Mouse (Mus musculus): ENCODE data around the gene Eif4g3. TPM values are rescaled to one million over a fixed set of nuclear protein-coding genes. Genes with fewer than 3 reads are reported as not detected.

Gene Eif4g3
- polyA plus RNA-seq, 1 experiment from 2014 or later = 33.6 TPM

DNA sequence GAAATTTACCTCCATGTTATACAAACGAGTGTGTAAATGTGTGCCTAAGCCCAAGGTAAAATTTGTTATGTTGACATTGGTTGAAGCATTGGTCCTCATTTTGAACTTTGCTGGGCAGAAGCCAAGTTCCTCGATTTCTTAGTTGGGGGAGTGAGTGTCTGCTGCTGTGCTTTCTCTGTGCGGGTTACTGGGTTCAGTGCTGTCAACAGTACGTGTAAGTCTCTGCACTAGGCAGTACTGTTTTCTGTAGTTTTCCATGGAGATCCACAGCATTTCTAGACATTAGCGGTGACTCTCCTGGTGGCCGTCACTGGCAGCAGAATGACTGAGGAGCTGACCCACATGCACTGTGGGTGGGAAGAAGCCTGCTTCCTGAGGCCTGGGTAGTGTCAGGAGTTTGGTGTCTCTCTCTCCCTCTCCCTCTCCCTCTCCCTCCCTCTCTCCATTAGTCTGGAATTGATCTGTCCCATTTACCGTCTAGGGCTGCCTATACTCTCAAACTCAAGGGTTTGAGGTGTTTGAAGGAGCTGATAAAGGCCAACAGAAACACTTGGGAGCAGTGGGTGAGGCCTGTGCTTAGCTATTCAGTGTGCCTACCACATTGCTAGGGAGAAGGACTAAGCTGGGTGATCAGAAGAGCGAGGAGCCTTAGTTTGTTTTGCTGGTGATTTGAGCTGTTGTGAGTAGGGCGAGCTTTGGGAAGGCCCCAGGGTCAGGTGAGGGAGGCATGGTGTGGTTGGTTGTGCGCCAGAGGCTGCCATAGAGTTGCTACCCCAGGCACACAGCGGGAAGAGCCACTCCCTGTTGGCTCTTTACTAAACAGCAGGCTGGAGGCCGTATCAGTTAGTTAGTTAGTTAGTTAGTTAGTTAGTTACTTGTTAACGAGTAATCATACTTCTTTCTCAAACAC is 45.8 kb downstream of the Eif4g3 start:
- H3K4me1 ChIP-seq (ENCODE audit: control insufficient read depth, insufficient read depth, low read length) = peaks cover 14% of the 10 kb centered on the region
- 0 out of 2 replicates have a peak overlapping the region, but pooled peaks have one; percentile 39 for H3K9ac ChIP-seq (ENCODE audit: low read depth, low read length)
- no peak overlapping the region for H3K4me2 ChIP-seq
- WGBS (ENCODE audit: insufficient replicate concordance) = 58% methylated on average over 13 of the region's 13 CpGs
- ATAC-seq (replicated peaks; ENCODE audit: insufficient number of reproducible peaks, low FRiP score, low TSS enrichment) = no peak
- no peak overlapping the region for H3K4me3 ChIP-seq (ENCODE audit: low read depth, low read length)
- H3K36me3 ChIP-seq (ENCODE audit: control insufficient read depth, insufficient read depth, low read length) = 0 out of 2 replicates have a peak, but pooled peaks cover 3% of the 10 kb centered on the region
- no peaks in the 10 kb centered on the region for H3K9me3 ChIP-seq (replicated peaks; ENCODE audit: control insufficient read depth, low read length)
- no peaks in the 10 kb centered on the region for H3K27me3 ChIP-seq (ENCODE audit: control insufficient read depth, insufficient read depth, low read length)
- H3K27ac ChIP-seq (ENCODE audit: low read depth, low read length) = peak overlapping the region; percentile 71

DNA sequence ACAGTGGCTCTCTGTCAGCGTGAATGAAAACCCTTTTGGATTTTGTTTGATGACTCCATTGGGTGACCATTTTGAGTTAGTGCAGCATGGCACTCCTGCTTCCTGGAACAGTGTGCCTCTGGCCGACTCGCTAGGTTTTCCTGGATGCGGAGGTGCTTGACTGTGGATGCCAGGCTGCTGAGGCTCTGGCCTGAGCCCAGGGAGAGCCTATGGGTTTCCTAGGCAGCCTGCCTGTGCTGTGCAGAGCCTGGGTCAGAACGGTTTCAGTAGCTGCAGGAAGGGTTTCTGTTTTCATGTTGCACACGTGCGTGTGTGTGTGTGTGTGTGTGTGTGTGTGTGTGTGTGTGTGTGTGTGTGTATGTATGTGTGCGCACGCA is 46.4 kb downstream of the Eif4g3 start:
- ATAC-seq (replicated peaks; ENCODE audit: insufficient number of reproducible peaks, low FRiP score, low TSS enrichment) = no peak
- 81% methylated on average over 9 of the region's 9 CpGs for WGBS (ENCODE audit: insufficient replicate concordance)

DNA sequence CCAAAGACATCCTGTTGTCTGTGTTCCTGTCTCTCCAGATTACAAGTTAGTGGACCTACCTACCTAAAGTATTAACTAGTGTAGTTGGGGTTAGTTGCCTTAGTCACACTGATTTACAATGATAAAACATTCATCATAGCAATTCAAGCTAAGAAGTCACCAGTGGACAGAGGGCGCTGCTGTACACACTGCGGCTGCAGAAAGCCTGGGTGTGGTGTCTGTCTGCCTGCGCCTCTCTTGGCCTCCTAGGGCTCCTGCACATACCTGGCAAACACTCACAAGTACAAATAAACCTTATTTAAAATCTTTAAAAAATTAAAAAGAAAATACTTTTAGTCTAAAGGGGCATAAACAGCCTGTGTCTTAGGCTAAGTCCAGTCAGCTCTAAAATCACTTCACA is 47.8 kb downstream of the Eif4g3 start:
- no peak overlapping the region for H3K4me3 ChIP-seq (ENCODE audit: low read depth, low read length)
- ATAC-seq (replicated peaks; ENCODE audit: insufficient number of reproducible peaks, low FRiP score, low TSS enrichment) = no peak
- no peak overlapping the region for H3K9ac ChIP-seq (ENCODE audit: low read depth, low read length)
- peaks cover 8% of the 10 kb centered on the region for H3K36me3 ChIP-seq (ENCODE audit: control insufficient read depth, insufficient read depth, low read length)
- WGBS (ENCODE audit: insufficient replicate concordance) = 87% methylated on average over 3 of the region's 3 CpGs
- H3K27me3 ChIP-seq (ENCODE audit: control insufficient read depth, insufficient read depth, low read length) = no peaks in the 10 kb centered on the region
- H3K27ac ChIP-seq (ENCODE audit: low read depth, low read length) = no peak overlapping the region
- no peak overlapping the region for H3K4me2 ChIP-seq
- peaks cover 14% of the 10 kb centered on the region for H3K4me1 ChIP-seq (ENCODE audit: control insufficient read depth, insufficient read depth, low read length)
- H3K9me3 ChIP-seq (replicated peaks; ENCODE audit: control insufficient read depth, low read length) = no peaks in the 10 kb centered on the region; the same call in 1 of the 2 replicates

More for the DNA sequence above, 46.4 kb downstream of the Eif4g3 start:
- no peak overlapping the region for H3K4me3 ChIP-seq (ENCODE audit: low read depth, low read length)
- no peak overlapping the region for H3K9ac ChIP-seq (ENCODE audit: low read depth, low read length)
- H3K4me1 ChIP-seq (ENCODE audit: control insufficient read depth, insufficient read depth, low read length) = peaks cover 14% of the 10 kb centered on the region
- 0 out of 2 replicates have a peak, but pooled peaks cover 3% of the 10 kb centered on the region for H3K36me3 ChIP-seq (ENCODE audit: control insufficient read depth, insufficient read depth, low read length)
- no peak overlapping the region for H3K4me2 ChIP-seq
- H3K9me3 ChIP-seq (replicated peaks; ENCODE audit: control insufficient read depth, low read length) = no peaks in the 10 kb centered on the region
- no peaks in the 10 kb centered on the region for H3K27me3 ChIP-seq (ENCODE audit: control insufficient read depth, insufficient read depth, low read length)
- no peak overlapping the region for H3K27ac ChIP-seq (ENCODE audit: low read depth, low read length)

DNA sequence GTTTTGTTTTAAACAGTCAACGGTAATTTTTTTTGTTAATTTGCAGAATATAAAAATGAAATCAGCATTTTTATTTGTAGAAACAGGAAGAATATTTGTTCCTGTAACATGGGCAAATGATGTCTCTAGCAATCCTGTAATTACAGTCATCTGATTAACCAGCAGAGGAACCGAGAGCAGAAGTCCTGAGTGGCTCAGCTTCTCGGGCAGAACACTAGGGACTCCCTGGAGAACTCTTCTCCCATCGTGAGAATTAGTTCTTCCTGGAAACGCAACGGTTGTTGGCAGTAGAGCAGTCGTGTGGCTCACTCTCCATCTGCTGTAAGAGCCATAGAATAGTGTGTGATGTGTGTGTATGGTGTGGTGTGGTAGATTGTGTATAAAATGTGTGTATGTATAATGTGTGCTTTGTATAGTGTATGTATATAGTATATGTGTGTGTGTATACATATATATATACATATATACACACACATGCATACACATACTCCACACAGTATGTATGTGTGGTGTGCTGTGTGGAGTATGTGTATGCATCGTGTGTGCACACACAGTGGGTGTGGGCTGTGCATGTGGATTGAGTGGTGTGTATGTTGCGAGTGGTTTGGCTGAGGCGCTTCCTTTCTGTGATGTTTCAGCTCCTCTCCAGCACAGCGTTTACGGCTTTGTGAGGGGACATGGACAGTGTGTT is 48.9 kb downstream of the Eif4g3 start:
- no peak overlapping the region for H3K9ac ChIP-seq (ENCODE audit: low read depth, low read length)
- peaks cover 12% of the 10 kb centered on the region for H3K36me3 ChIP-seq (ENCODE audit: control insufficient read depth, insufficient read depth, low read length)
- no peak overlapping the region for H3K4me2 ChIP-seq
- WGBS (ENCODE audit: insufficient replicate concordance) = 84% methylated on average over 12 of the region's 12 CpGs
- H3K4me1 ChIP-seq (ENCODE audit: control insufficient read depth, insufficient read depth, low read length) = peaks cover 14% of the 10 kb centered on the region
- H3K4me3 ChIP-seq (ENCODE audit: low read depth, low read length) = no peak overlapping the region
- no peak for ATAC-seq (replicated peaks; ENCODE audit: insufficient number of reproducible peaks, low FRiP score, low TSS enrichment)
- no peaks in the 10 kb centered on the region for H3K27me3 ChIP-seq (ENCODE audit: control insufficient read depth, insufficient read depth, low read length)
- no peak overlapping the region for H3K27ac ChIP-seq (ENCODE audit: low read depth, low read length)
- peaks cover 2% of the 10 kb centered on the region; the same call in 1 of the 2 replicates for H3K9me3 ChIP-seq (replicated peaks; ENCODE audit: control insufficient read depth, low read length)

DNA sequence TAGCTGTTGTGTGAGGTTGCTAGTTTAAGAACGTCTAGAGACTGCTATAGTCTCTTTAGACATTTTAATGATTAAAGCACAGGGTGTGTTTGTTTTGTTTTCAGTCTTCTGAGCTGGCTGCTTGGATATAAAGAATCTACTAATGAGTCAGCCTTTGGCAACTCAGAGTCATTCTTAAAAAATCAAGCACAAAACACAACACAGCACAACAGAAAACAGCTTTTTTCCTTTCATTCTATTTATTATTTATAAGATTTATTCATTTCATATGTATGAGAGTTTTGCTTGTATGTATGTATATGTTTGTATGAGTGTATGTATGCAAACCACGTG is 49.4 kb downstream of the Eif4g3 start:
- peaks cover 14% of the 10 kb centered on the region for H3K4me1 ChIP-seq (ENCODE audit: control insufficient read depth, insufficient read depth, low read length)
- no peaks in the 10 kb centered on the region for H3K27me3 ChIP-seq (ENCODE audit: control insufficient read depth, insufficient read depth, low read length)
- peaks cover 12% of the 10 kb centered on the region for H3K36me3 ChIP-seq (ENCODE audit: control insufficient read depth, insufficient read depth, low read length)
- no peak overlapping the region for H3K27ac ChIP-seq (ENCODE audit: low read depth, low read length)
- no peak overlapping the region for H3K4me3 ChIP-seq (ENCODE audit: low read depth, low read length)
- ATAC-seq (replicated peaks; ENCODE audit: insufficient number of reproducible peaks, low FRiP score, low TSS enrichment) = no peak
- peaks cover 2% of the 10 kb centered on the region; the same call in 1 of the 2 replicates for H3K9me3 ChIP-seq (replicated peaks; ENCODE audit: control insufficient read depth, low read length)
- no peak overlapping the region for H3K9ac ChIP-seq (ENCODE audit: low read depth, low read length)
- H3K4me2 ChIP-seq = no peak overlapping the region
- WGBS (ENCODE audit: insufficient replicate concordance) = 59% methylated on average over 2 of the region's 2 CpGs

- Histone ChIP-seq H3K9me3 (replicated peaks; ENCODE audit: control insufficient read depth, low read length) (peaks cover 2% of the 10 kb centered on the region; the same call in 1 of the 2 replicates), H3K36me3 (ENCODE audit: control insufficient read depth, insufficient read depth, low read length) (peaks cover 12% of the 10 kb centered on the region), H3K4me2 (no peak overlapping the region), H3K27ac (ENCODE audit: low read depth, low read length) (no peak overlapping the region), H3K27me3 (ENCODE audit: control insufficient read depth, insufficient read depth, low read length) (no peaks in the 10 kb centered on the region), H3K4me3 (ENCODE audit: low read depth, low read length) (no peak overlapping the region), H3K9ac (ENCODE audit: low read depth, low read length) (no peak overlapping the region), H3K4me1 (ENCODE audit: control insufficient read depth, insufficient read depth, low read length) (peaks cover 14% of the 10 kb centered on the region)
- ATAC-seq (replicated peaks; ENCODE audit: insufficient number of reproducible peaks, low FRiP score, low TSS enrichment) = no peak
- WGBS (ENCODE audit: insufficient replicate concordance) = 93% methylated on average over 5 of the region's 5 CpGs
Observed at GRCm38 (mm10) chr4:138042625-138043024, 49.8 kb downstream of the Eif4g3 start.

DNA sequence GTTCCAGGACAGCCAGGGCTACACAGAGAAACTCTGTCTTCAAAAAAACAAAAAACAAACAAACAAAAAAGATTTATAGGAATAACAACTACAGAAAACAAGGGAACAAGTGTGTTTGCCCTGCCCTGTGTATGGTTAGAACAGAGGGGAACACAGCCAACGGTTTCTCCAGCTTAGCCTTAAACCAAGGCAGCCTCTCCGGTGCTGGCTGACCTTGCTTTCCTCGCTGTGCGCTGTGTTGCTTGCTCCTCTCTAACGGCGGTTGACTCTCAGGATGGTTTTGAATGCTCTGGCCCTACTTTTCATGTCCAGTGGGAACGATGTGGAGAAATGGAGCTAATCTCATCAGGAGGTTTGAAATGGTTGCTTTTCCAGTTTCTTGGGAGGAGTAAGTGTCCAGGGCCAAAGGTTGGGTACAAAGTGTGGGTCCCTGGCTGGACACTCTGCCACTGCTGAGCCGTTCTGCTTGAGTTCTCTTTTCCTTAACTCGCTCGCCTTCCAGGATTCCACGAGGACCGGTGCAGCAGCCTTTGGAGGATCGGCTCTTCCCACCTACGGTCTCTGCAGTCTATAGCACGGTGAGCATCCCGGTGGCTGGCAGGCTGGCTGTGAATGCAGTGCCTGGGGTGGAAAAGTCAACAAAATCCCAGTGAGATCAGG is 52.1 kb downstream of the Eif4g3 start:
- H3K36me3 ChIP-seq (ENCODE audit: control insufficient read depth, insufficient read depth, low read length) = peaks cover 12% of the 10 kb centered on the region

DNA sequence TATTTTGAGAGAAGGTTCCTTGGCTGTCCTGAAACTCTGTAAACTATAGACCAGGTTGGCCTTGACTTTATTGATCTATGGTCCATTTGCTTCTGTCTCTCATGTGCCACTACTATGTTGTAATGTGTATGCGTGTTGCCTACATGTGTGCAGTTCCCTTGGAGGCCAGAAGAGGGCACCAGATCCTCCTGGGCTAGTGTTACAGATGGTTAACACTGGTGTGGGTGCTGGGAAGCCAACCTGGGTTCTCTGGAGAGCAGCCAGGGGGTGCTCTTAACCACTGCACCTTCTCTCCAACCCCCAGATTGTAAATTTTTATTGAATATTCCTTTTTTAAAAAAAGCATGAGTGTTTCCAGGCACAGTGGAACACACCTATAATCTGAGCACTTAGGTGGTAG is 53.0 kb downstream of the Eif4g3 start:
- Histone ChIP-seq H3K27ac (ENCODE audit: low read depth, low read length) (no peak overlapping the region), H3K36me3 (ENCODE audit: control insufficient read depth, insufficient read depth, low read length) (peaks cover 10% of the 10 kb centered on the region), H3K4me1 (ENCODE audit: control insufficient read depth, insufficient read depth, low read length) (0 out of 2 replicates have a peak, but pooled peaks cover 2% of the 10 kb centered on the region), H3K27me3 (ENCODE audit: control insufficient read depth, insufficient read depth, low read length) (no peaks in the 10 kb centered on the region), H3K9me3 (replicated peaks; ENCODE audit: control insufficient read depth, low read length) (peaks cover 2% of the 10 kb centered on the region; the same call in 1 of the 2 replicates), H3K4me3 (ENCODE audit: low read depth, low read length) (no peak overlapping the region), H3K4me2 (no peak overlapping the region), H3K9ac (ENCODE audit: low read depth, low read length) (no peak overlapping the region)
- no peak for ATAC-seq (replicated peaks; ENCODE audit: insufficient number of reproducible peaks, low FRiP score, low TSS enrichment)
- 100% methylated on average over 1 of the region's 1 CpGs for WGBS (ENCODE audit: insufficient replicate concordance)

More for the DNA sequence above, 52.1 kb downstream of the Eif4g3 start:
- H3K9ac ChIP-seq (ENCODE audit: low read depth, low read length) = no peak overlapping the region
- H3K27me3 ChIP-seq (ENCODE audit: control insufficient read depth, insufficient read depth, low read length) = no peaks in the 10 kb centered on the region
- H3K4me3 ChIP-seq (ENCODE audit: low read depth, low read length) = no peak overlapping the region
- peaks cover 2% of the 10 kb centered on the region; the same call in 1 of the 2 replicates for H3K9me3 ChIP-seq (replicated peaks; ENCODE audit: control insufficient read depth, low read length)
- no peak overlapping the region for H3K27ac ChIP-seq (ENCODE audit: low read depth, low read length)
- WGBS (ENCODE audit: insufficient replicate concordance) = 95% methylated on average over 16 of the region's 16 CpGs
- H3K4me2 ChIP-seq = no peak overlapping the region
- no peak for ATAC-seq (replicated peaks; ENCODE audit: insufficient number of reproducible peaks, low FRiP score, low TSS enrichment)
- H3K4me1 ChIP-seq (ENCODE audit: control insufficient read depth, insufficient read depth, low read length) = 0 out of 2 replicates have a peak, but pooled peaks cover 2% of the 10 kb centered on the region
